Mouse (Mus musculus) thymus, adult 2 months (tissue): ENCODE measurements at regions not wholly inside any gene's neighbourhood (a gene's known extent, or its start where the extent isn't known, plus 50 kb on each side); places are given as distances from the start of the nearest gene placed in this dataset.
A peak's percentile ranks its signal among the peaks of the same experiment; 100 is the strongest.

ENCODE experiments used
- DNase-seq: peaks from one replicate; pipeline ENCODE4 v3.0.0; 2021
- H3K27ac ChIP-seq: fragments of 200-500 bp; 2 replicates; pipeline ENCODE4 v1.5.1; 2012; ENCODE audit warnings: low read length, control low read depth; ENCODE audit not compliant: control insufficient read depth, insufficient read depth
- H3K27me3 ChIP-seq: fragments of 200-500 bp; 2 replicates; pipeline ENCODE4 v1.6.1; 2012; ENCODE audit warnings: mild to moderate bottlenecking, low read length, moderate library complexity, mixed read lengths; ENCODE audit not compliant: control insufficient read depth, insufficient read depth
- H3K36me3 ChIP-seq: fragments of 200-500 bp; 2 replicates; pipeline ENCODE4 v1.6.1; 2012; ENCODE audit warnings: mild to moderate bottlenecking, low read length, moderate library complexity; ENCODE audit not compliant: control insufficient read depth, insufficient read depth
- H3K4me1 ChIP-seq: fragments of 200-500 bp; replicated peaks from 2 replicates; pipeline ENCODE4 v1.6.1; 2012; ENCODE audit warnings: low read length; ENCODE audit not compliant: control insufficient read depth, insufficient read depth
- H3K4me3 ChIP-seq: fragments of 200-500 bp; 2 replicates; pipeline ENCODE4 v1.5.1; 2012; ENCODE audit warnings: mild to moderate bottlenecking, low read length, control low read depth, moderate library complexity; ENCODE audit not compliant: control insufficient read depth, insufficient read depth
- CTCF ChIP-seq: fragments of 200-500 bp; IDR thresholded peaks from 2 replicates; pipeline ENCODE4 v1.5.1; 2012; ENCODE audit warnings: mild to moderate bottlenecking, control low read depth, low read length, moderate library complexity, borderline replicate concordance; ENCODE audit not compliant: control insufficient read depth, poor library complexity, insufficient read depth; ENCODE audit errors: extremely low read depth
- POLR2A ChIP-seq: fragments of 200-500 bp; IDR thresholded peaks from 2 replicates; pipeline ENCODE4 v1.6.1; 2012; ENCODE audit warnings: mild to moderate bottlenecking, low read length, control low read depth, moderate library complexity; ENCODE audit not compliant: control insufficient read depth, poor library complexity, insufficient read depth; ENCODE audit errors: extremely low read depth
- WGBS: fragments of 180-500 bp; shearing (Covaris S2); methylation state at CpG from one replicate; pipeline ENCODE4 v1.1.7; 2018; 5-methylcytosine and 5-hydroxymethylcytosine counted together

GRCm38 (mm10) chr3:21988010-21988531 lies 88.4 kb upstream of the Tbl1xr1 start:
- Histone ChIP-seq H3K4me1 (peaks cover 34% of the 10 kb centered on the region), H3K4me3 (peak overlapping the region; percentile 9), H3K27ac (peak overlapping the region; percentile 98), H3K36me3 (no peaks in the 10 kb centered on the region), H3K27me3 (no peaks in the 10 kb centered on the region)
- WGBS = 3% methylated on average over 8 of the region's 8 CpGs
- TF ChIP-seq POLR2A = no peak
- peak; percentile 49 for DNase-seq

DNA sequence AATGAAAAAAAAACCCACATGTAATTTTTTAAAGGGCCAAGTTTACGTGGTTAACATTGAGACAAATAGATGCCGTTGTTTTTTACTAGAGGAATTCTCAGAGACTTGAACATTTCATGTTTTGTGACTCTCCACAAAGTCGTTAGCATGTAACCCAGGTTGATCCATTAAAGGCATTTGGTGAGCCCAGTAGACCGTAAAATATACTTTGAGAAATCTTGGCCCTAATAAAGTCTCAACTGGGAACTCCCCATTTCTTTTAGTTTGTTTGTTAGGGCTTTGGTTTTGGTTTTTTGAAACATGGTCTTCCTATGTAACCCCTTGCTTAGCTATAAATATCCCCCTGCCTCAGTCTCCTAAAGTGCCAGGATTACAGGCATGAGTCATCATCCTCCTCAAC lies 85.9 kb upstream of the Tbl1xr1 start:
- Histone ChIP-seq H3K36me3 (no peaks in the 10 kb centered on the region), H3K27ac (no peak overlapping the region), H3K4me1 (peaks cover 37% of the 10 kb centered on the region), H3K4me3 (no peak overlapping the region), H3K27me3 (no peaks in the 10 kb centered on the region)
- TF ChIP-seq POLR2A = no peak
- TF ChIP-seq CTCF = no peak
- DNase-seq = no peak
- WGBS = 80% methylated on average over 4 of the region's 4 CpGs

DNA sequence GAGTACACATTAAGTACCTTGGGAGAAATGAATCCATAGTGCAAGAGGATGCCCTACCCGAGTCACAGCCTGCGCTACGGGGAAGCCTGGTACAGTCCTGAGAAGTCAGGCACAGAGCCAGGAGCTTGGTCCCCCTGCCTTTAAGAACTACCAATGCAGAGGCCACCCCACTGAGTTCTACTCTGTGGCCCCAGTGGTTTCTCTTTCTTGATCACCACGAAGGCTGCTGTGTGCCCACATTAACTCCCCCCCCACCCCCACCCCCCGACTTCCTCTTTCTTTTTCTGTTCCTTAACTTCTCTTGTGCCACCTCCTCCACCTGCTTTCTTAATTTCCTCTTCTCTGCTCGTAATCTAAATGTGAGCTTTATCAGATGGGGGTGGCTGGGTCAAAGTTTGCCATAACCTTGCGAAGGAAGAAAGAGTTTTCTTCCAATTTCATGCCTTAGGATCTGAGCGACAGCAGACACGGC lies 84.7 kb upstream of the Tbl1xr1 start:
- Histone ChIP-seq H3K27me3 (no peaks in the 10 kb centered on the region), H3K27ac (peak overlapping the region; percentile 84), H3K4me1 (peaks cover 39% of the 10 kb centered on the region), H3K4me3 (peak overlapping the region; percentile 7), H3K36me3 (no peaks in the 10 kb centered on the region)
- 7% methylated on average over 9 of the region's 9 CpGs for WGBS
- no peak for DNase-seq
- TF ChIP-seq POLR2A (no peak), CTCF (no peak)

GRCm38 (mm10) chr3:21992203-21992602 lies 84.2 kb upstream of the Tbl1xr1 start:
- DNase-seq = no peak
- WGBS = 46% methylated on average over 5 of the region's 5 CpGs
- Histone ChIP-seq H3K4me1 (peaks cover 35% of the 10 kb centered on the region), H3K27me3 (no peaks in the 10 kb centered on the region), H3K36me3 (no peaks in the 10 kb centered on the region), H3K4me3 (no peak overlapping the region), H3K27ac (peak overlapping the region; percentile 61)
- no peak for TF ChIP-seq POLR2A
- no peak for TF ChIP-seq CTCF

- Histone ChIP-seq H3K4me1 (peaks cover 27% of the 10 kb centered on the region), H3K27me3 (no peaks in the 10 kb centered on the region), H3K4me3 (no peak overlapping the region), H3K36me3 (no peaks in the 10 kb centered on the region), H3K27ac (no peak overlapping the region)
- TF ChIP-seq POLR2A (no peak), CTCF (no peak)
- WGBS = 96% methylated on average over 2 of the region's 2 CpGs
- no peak for DNase-seq
Measured at GRCm38 (mm10) chr3:21993961-21994360, 82.5 kb upstream of the Tbl1xr1 start.

GRCm38 (mm10) chr3:21995566-21996391 lies 80.7 kb upstream of the Tbl1xr1 start:
- DNase-seq = no peak
- Histone ChIP-seq H3K27me3 (no peaks in the 10 kb centered on the region), H3K4me1 (peaks cover 27% of the 10 kb centered on the region), H3K36me3 (no peaks in the 10 kb centered on the region), H3K4me3 (no peak overlapping the region), H3K27ac (no peak overlapping the region; the same call in 1 of the 2 replicates)
- TF ChIP-seq POLR2A (no peak), CTCF (no peak)
- WGBS = 37% methylated on average over 8 of the region's 8 CpGs

DNA sequence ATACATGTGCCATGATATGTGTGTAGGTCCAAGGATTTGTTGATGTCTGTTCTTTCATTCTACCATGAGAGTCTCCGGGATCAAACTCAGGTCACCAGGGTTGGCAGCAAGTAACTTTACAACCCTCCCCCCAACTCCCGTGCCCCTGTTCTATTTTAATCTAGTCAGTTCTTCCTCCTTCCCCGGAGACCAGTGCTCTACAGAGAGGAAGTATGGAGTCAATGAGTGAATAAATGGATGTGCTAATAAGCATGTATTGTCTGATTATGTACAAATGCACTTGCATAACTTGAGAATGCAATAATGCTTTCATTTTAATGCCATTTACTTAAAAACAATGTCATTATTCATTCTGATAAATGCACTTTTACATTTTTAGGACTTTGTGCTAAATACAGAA lies 79.1 kb upstream of the Tbl1xr1 start:
- Histone ChIP-seq H3K4me1 (peaks cover 15% of the 10 kb centered on the region), H3K36me3 (no peaks in the 10 kb centered on the region), H3K27ac (no peak overlapping the region), H3K27me3 (no peaks in the 10 kb centered on the region), H3K4me3 (no peak overlapping the region)
- no peak for DNase-seq
- no peak for TF ChIP-seq CTCF
- TF ChIP-seq POLR2A = no peak
- WGBS = 63% methylated on average over 3 of the region's 3 CpGs
